Mouse (Mus musculus): ENCODE measurements around the gene Sstr3. TPM values are rescaled to one million over a fixed set of nuclear protein-coding genes. Genes with fewer than 3 reads are reported as not detected.

Sstr3 gene
- total and polyA plus RNA-seq, 2 experiments from 2014 or later = 0.04 to 0.12 TPM

- ATAC-seq (ENCODE audit: insufficient read depth, low read depth) (no peak), DNase-seq (ENCODE audit: low spot score) (no peak)
- no peak overlapping the region for H3K9ac ChIP-seq (replicated peaks; ENCODE audit: low read depth, low read length)
- H3K4me1 ChIP-seq (ENCODE audit: control insufficient read depth, insufficient read depth) = peaks cover 16% of the 10 kb centered on the region; the same call in 1 of the 2 replicates
- no peak overlapping the region for H3K4me2 ChIP-seq (ENCODE audit: low read depth, low read length)
- no peak overlapping the region for H3K27ac ChIP-seq (ENCODE audit: low read depth)
- no peaks in the 10 kb centered on the region for H3K27me3 ChIP-seq (ENCODE audit: control insufficient read depth, insufficient read depth, low read length)
- no peak overlapping the region for H3K4me3 ChIP-seq (ENCODE audit: low read depth, low read length)
- H3K9me3 ChIP-seq (replicated peaks; ENCODE audit: control insufficient read depth, low read length) = no peaks in the 10 kb centered on the region
- peaks cover 17% of the 10 kb centered on the region for H3K36me3 ChIP-seq (replicated peaks; ENCODE audit: control insufficient read depth, insufficient read depth, low read length)
- TF ChIP-seq CTCF (IDR thresholded peaks at IDR 0.05; ENCODE audit: low read depth) = no peak
- TF ChIP-seq EP300 (IDR thresholded peaks at IDR 0.05; ENCODE audit: low read depth) = no peak
- 70% methylated on average over 8 of the region's 8 CpGs for WGBS
Measured at GRCm38 (mm10) chr15:78521331-78521730, 23.2 kb downstream of the Sstr3 start.

- Histone ChIP-seq H3K36me3 (replicated peaks; ENCODE audit: control insufficient read depth, insufficient read depth, low read length) (peaks cover 10% of the 10 kb centered on the region; the same call in 1 of the 2 replicates), H3K9ac (replicated peaks; ENCODE audit: low read depth, low read length) (no peak overlapping the region), H3K4me2 (ENCODE audit: low read depth, low read length) (no peak overlapping the region), H3K4me3 (ENCODE audit: low read depth, low read length) (no peak overlapping the region), H3K9me3 (replicated peaks; ENCODE audit: control insufficient read depth, low read length) (no peaks in the 10 kb centered on the region), H3K4me1 (ENCODE audit: control insufficient read depth, insufficient read depth) (peaks cover 16% of the 10 kb centered on the region; the same call in 1 of the 2 replicates), H3K27me3 (ENCODE audit: control insufficient read depth, insufficient read depth, low read length) (no peaks in the 10 kb centered on the region), H3K27ac (ENCODE audit: low read depth) (peak overlapping the region; percentile 50)
- WGBS = 55% methylated on average over 13 of the region's 13 CpGs
- ATAC-seq (ENCODE audit: insufficient read depth, low read depth) = peak; percentile 77
- TF ChIP-seq EP300 (IDR thresholded peaks at IDR 0.05; ENCODE audit: low read depth) (peak; percentile 87; the same call in 1 of the 2 replicates), CTCF (IDR thresholded peaks at IDR 0.05; ENCODE audit: low read depth) (peak; percentile 1; the same call in 1 of the 2 replicates)
- peak; percentile 41 for DNase-seq (ENCODE audit: low spot score)
Measured at GRCm38 (mm10) chr15:78520112-78520715, 24.3 kb downstream of the Sstr3 start.

GRCm38 (mm10) chr15:78518221-78518620 is 26.3 kb downstream of the Sstr3 start:
- Histone ChIP-seq H3K27me3 (ENCODE audit: control insufficient read depth, insufficient read depth, low read length) (no peaks in the 10 kb centered on the region), H3K4me3 (ENCODE audit: low read depth, low read length) (no peak overlapping the region), H3K36me3 (replicated peaks; ENCODE audit: control insufficient read depth, insufficient read depth, low read length) (no peaks in the 10 kb centered on the region), H3K4me1 (ENCODE audit: control insufficient read depth, insufficient read depth) (peaks cover 16% of the 10 kb centered on the region; the same call in 1 of the 2 replicates), H3K9me3 (replicated peaks; ENCODE audit: control insufficient read depth, low read length) (no peaks in the 10 kb centered on the region), H3K4me2 (ENCODE audit: low read depth, low read length) (no peak overlapping the region), H3K27ac (ENCODE audit: low read depth) (no peak overlapping the region), H3K9ac (replicated peaks; ENCODE audit: low read depth, low read length) (no peak overlapping the region)
- DNase-seq (ENCODE audit: low spot score) (no peak), ATAC-seq (ENCODE audit: insufficient read depth, low read depth) (no peak)
- whole genome bisulfite sequencing = 37% methylated on average over 7 of the region's 7 CpGs
- TF ChIP-seq CTCF (IDR thresholded peaks at IDR 0.05; ENCODE audit: low read depth) (no peak), EP300 (IDR thresholded peaks at IDR 0.05; ENCODE audit: low read depth) (no peak)

- Histone ChIP-seq H3K4me3 (ENCODE audit: low read depth, low read length) (no peak overlapping the region), H3K9me3 (replicated peaks; ENCODE audit: control insufficient read depth, low read length) (no peaks in the 10 kb centered on the region), H3K36me3 (replicated peaks; ENCODE audit: control insufficient read depth, insufficient read depth, low read length) (no peaks in the 10 kb centered on the region), H3K9ac (replicated peaks; ENCODE audit: low read depth, low read length) (no peak overlapping the region), H3K4me1 (ENCODE audit: control insufficient read depth, insufficient read depth) (peaks cover 15% of the 10 kb centered on the region; the same call in 1 of the 2 replicates), H3K27me3 (ENCODE audit: control insufficient read depth, insufficient read depth, low read length) (no peaks in the 10 kb centered on the region), H3K4me2 (ENCODE audit: low read depth, low read length) (no peak overlapping the region), H3K27ac (ENCODE audit: low read depth) (no peak overlapping the region)
- TF ChIP-seq CTCF (IDR thresholded peaks at IDR 0.05; ENCODE audit: low read depth) = no peak
- no peak for TF ChIP-seq EP300 (IDR thresholded peaks at IDR 0.05; ENCODE audit: low read depth)
- ATAC-seq (ENCODE audit: insufficient read depth, low read depth) = no peak
- WGBS = 74% methylated on average over 6 of the region's 6 CpGs
- no peak for DNase-seq (ENCODE audit: low spot score)
Measured at GRCm38 (mm10) chr15:78515759-78516158, 28.7 kb downstream of the Sstr3 start.

GRCm38 (mm10) chr15:78514393-78515146 is 29.9 kb downstream of the Sstr3 start:
- no peak overlapping the region for H3K4me3 ChIP-seq (ENCODE audit: low read depth, low read length)
- peak; percentile 70 for DNase-seq (ENCODE audit: low spot score)
- H3K9me3 ChIP-seq (replicated peaks; ENCODE audit: control insufficient read depth, low read length) = no peaks in the 10 kb centered on the region
- peak; percentile 95 for TF ChIP-seq CTCF (IDR thresholded peaks at IDR 0.05; ENCODE audit: low read depth)
- TF ChIP-seq EP300 (IDR thresholded peaks at IDR 0.05; ENCODE audit: low read depth) = no peak
- H3K36me3 ChIP-seq (replicated peaks; ENCODE audit: control insufficient read depth, insufficient read depth, low read length) = no peaks in the 10 kb centered on the region
- ATAC-seq (ENCODE audit: insufficient read depth, low read depth) = peak; percentile 63
- H3K9ac ChIP-seq (replicated peaks; ENCODE audit: low read depth, low read length) = no peak overlapping the region
- no peak overlapping the region for H3K27ac ChIP-seq (ENCODE audit: low read depth)
- H3K4me2 ChIP-seq (ENCODE audit: low read depth, low read length) = no peak overlapping the region
- 25% methylated on average over 7 of the region's 7 CpGs for WGBS
- peaks cover 9% of the 10 kb centered on the region; the same call in 1 of the 2 replicates for H3K4me1 ChIP-seq (ENCODE audit: control insufficient read depth, insufficient read depth)
- no peaks in the 10 kb centered on the region for H3K27me3 ChIP-seq (ENCODE audit: control insufficient read depth, insufficient read depth, low read length)
